Mouse (Mus musculus) testis, adult 2 months (tissue): ENCODE data around the gene Nck2. TPM values are rescaled to one million over a fixed set of nuclear protein-coding genes. Genes with fewer than 3 reads are reported as not detected.

Experiments
- H3K27ac ChIP-seq: fragments of 200-500 bp; 2 replicates; pipeline ENCODE4 v1.5.1; 2012; ENCODE audit warnings: low read depth, low read length; ENCODE audit not compliant: control insufficient read depth, insufficient read depth
- H3K27me3 ChIP-seq: fragments of 200-500 bp; 2 replicates; pipeline ENCODE4 v1.6.1; 2012; ENCODE audit warnings: mild to moderate bottlenecking, low read length, moderate library complexity; ENCODE audit not compliant: control insufficient read depth, insufficient read depth
- H3K36me3 ChIP-seq: fragments of 200-500 bp; 2 replicates; pipeline ENCODE4 v1.6.1; 2012; ENCODE audit warnings: mild to moderate bottlenecking, low read length; ENCODE audit not compliant: control insufficient read depth, insufficient read depth
- H3K4me1 ChIP-seq: fragments of 200-500 bp; 2 replicates; pipeline ENCODE4 v1.6.1; 2012; ENCODE audit warnings: low read length; ENCODE audit not compliant: control insufficient read depth, insufficient read depth
- H3K4me3 ChIP-seq: fragments of 200-500 bp; 2 replicates; pipeline ENCODE4 v1.5.1; 2012; ENCODE audit warnings: low read depth, mild to moderate bottlenecking, low read length, moderate library complexity, mixed read lengths; ENCODE audit not compliant: control insufficient read depth
- CTCF ChIP-seq: fragments of 200-500 bp; IDR thresholded peaks from 2 replicates; pipeline ENCODE4 v1.5.1; 2012; ENCODE audit warnings: low read depth, mild to moderate bottlenecking, inconsistent platforms, low read length, moderate library complexity; ENCODE audit not compliant: control insufficient read depth, insufficient read depth, insufficient replicate concordance
- POLR2A ChIP-seq: fragments of 200-500 bp; IDR thresholded peaks from 2 replicates; pipeline ENCODE4 v1.6.1; 2012; ENCODE audit warnings: low read depth, mild to moderate bottlenecking, inconsistent platforms, low read length, moderate library complexity; ENCODE audit not compliant: control insufficient read depth
- polyA plus RNA-seq: library from polyadenylated mRNA; depleted of rRNA; stranded (reverse); fragments of >200 nt; gene quantifications from 2 replicates; pipeline ENCODE4 v1.2.3, GENCODE M21; 2012

Nck2 gene
- polyA plus RNA-seq, 1 experiment, result 30.7 TPM

GRCm38 (mm10) chr1:43571105-43571504 lies 126.7 kb downstream of the Nck2 start:
- no peak overlapping the region for H3K27ac ChIP-seq
- no peak for TF ChIP-seq POLR2A
- no peak for TF ChIP-seq CTCF

GRCm38 (mm10) chr1:43574793-43575304 lies 130.5 kb downstream of the Nck2 start:
- H3K27me3 ChIP-seq, result no peaks in the 10 kb centered on the region
- no peaks in the 10 kb centered on the region for H3K4me1 ChIP-seq
- H3K27ac ChIP-seq, result no peak overlapping the region
- H3K4me3 ChIP-seq, result no peak overlapping the region
- TF ChIP-seq POLR2A (no peak), CTCF (no peak)
- no peaks in the 10 kb centered on the region for H3K36me3 ChIP-seq

More at GRCm38 (mm10) chr1:43571105-43571504, 126.7 kb downstream of the Nck2 start:
- Histone ChIP-seq H3K4me3 (no peak overlapping the region), H3K4me1 (no peaks in the 10 kb centered on the region), H3K36me3 (no peaks in the 10 kb centered on the region), H3K27me3 (no peaks in the 10 kb centered on the region)

GRCm38 (mm10) chr1:43577371-43577770 lies 133.0 kb downstream of the Nck2 start:
- H3K27me3 ChIP-seq, result no peaks in the 10 kb centered on the region
- H3K4me1 ChIP-seq, result no peaks in the 10 kb centered on the region
- H3K36me3 ChIP-seq, result no peaks in the 10 kb centered on the region
- H3K27ac ChIP-seq, result no peak overlapping the region
- H3K4me3 ChIP-seq, result no peak overlapping the region
- TF ChIP-seq CTCF (no peak), POLR2A (no peak)

- Histone ChIP-seq H3K36me3 (no peaks in the 10 kb centered on the region), H3K4me3 (no peak overlapping the region), H3K27ac (no peak overlapping the region), H3K4me1 (peaks cover 3% of the 10 kb centered on the region), H3K27me3 (no peaks in the 10 kb centered on the region)
- TF ChIP-seq CTCF (no peak), POLR2A (no peak)
Observed at GRCm38 (mm10) chr1:43583564-43583963, 139.2 kb downstream of the Nck2 start.

- H3K27ac ChIP-seq, result no peak overlapping the region
- H3K4me3 ChIP-seq, result no peak overlapping the region
- H3K27me3 ChIP-seq, result no peaks in the 10 kb centered on the region
- no peaks in the 10 kb centered on the region for H3K36me3 ChIP-seq
- TF ChIP-seq POLR2A (no peak), CTCF (no peak)
- peaks cover 3% of the 10 kb centered on the region for H3K4me1 ChIP-seq
Observed at GRCm38 (mm10) chr1:43589001-43589400, 144.6 kb downstream of the Nck2 start.

- TF ChIP-seq POLR2A (no peak), CTCF (no peak)
- H3K27me3 ChIP-seq, result no peaks in the 10 kb centered on the region
- no peaks in the 10 kb centered on the region for H3K36me3 ChIP-seq
- peaks cover 3% of the 10 kb centered on the region for H3K4me1 ChIP-seq
- H3K4me3 ChIP-seq, result no peak overlapping the region
- H3K27ac ChIP-seq, result no peak overlapping the region
Observed at GRCm38 (mm10) chr1:43589910-43590309, 145.5 kb downstream of the Nck2 start.

GRCm38 (mm10) chr1:43590727-43591126 lies 146.3 kb downstream of the Nck2 start:
- Histone ChIP-seq H3K4me1 (peaks cover 3% of the 10 kb centered on the region), H3K36me3 (no peaks in the 10 kb centered on the region), H3K27me3 (no peaks in the 10 kb centered on the region), H3K4me3 (no peak overlapping the region), H3K27ac (no peak overlapping the region)
- TF ChIP-seq POLR2A (no peak), CTCF (no peak)

GRCm38 (mm10) chr1:43593069-43593468 lies 148.7 kb downstream of the Nck2 start:
- H3K36me3 ChIP-seq, result no peaks in the 10 kb centered on the region
- H3K27me3 ChIP-seq, result no peaks in the 10 kb centered on the region
- no peak for TF ChIP-seq CTCF
- TF ChIP-seq POLR2A, result no peak
- H3K27ac ChIP-seq, result no peak overlapping the region
- no peaks in the 10 kb centered on the region for H3K4me1 ChIP-seq
- H3K4me3 ChIP-seq, result no peak overlapping the region
